Mouse (Mus musculus): ENCODE data around the gene Gm7358. TPM values are rescaled to one million over a fixed set of nuclear protein-coding genes. Genes with fewer than 3 reads are reported as not detected.
"Not testable (repeated sequence)": the region's sequence is repeated elsewhere in the genome, so short reads cannot be mapped to it uniquely, and the experiment has no call there.

Gm7358 gene
- not detected for total RNA-seq (2022)

GRCm38 (mm10) chr17:14059431-14059830 is at the start of gene Gm7358:
Gm7358 (minus strand) TSS chr17:14059531.
- not testable (repeated sequence) for DNase-seq (ENCODE audit: low spot score in 2 of 2)

- not testable (repeated sequence) for DNase-seq (ENCODE audit: low spot score in 2 of 2)
These were observed 43.7 kb upstream of the Gm7358 start for GRCm38 (mm10) chr17:14103018-14103417.

DNA sequence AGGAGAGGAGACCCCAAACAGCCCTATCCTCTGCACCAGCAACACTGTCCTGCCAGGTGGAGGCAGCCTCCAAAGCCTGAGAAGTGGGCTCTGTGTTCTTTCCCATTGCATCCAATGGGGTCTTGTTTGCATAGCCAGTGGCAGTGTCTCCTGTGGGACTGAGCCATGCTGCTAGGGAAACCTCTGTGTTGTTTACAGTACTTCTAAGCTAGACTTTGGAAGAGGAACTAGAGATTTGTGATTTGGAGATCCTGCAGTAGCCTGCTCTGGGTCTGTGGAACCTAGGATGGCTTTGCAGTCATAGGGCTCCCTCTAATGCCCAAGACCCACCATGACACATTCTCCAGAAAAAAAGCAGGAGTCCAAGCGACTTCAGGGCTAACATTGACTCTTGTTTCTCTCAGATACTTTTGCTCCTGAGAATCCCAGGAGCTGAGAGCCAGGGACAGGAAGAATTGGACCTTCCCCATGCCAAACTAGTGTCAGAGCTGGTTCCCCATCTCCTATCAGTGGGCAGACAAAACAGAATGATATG is 42.2 kb upstream of the Gm7358 start:
- DNase-seq (ENCODE audit: low spot score in 2 of 2), result peak in 1 of 2 experiments; percentile 18

GRCm38 (mm10) chr17:14099886-14100285 is 40.6 kb upstream of the Gm7358 start:
- DNase-seq (ENCODE audit: low spot score in 2 of 2), result not testable (repeated sequence)

GRCm38 (mm10) chr17:14094165-14094564 is 34.8 kb upstream of the Gm7358 start:
- not testable (repeated sequence) for DNase-seq (ENCODE audit: low spot score in 2 of 2)

DNA sequence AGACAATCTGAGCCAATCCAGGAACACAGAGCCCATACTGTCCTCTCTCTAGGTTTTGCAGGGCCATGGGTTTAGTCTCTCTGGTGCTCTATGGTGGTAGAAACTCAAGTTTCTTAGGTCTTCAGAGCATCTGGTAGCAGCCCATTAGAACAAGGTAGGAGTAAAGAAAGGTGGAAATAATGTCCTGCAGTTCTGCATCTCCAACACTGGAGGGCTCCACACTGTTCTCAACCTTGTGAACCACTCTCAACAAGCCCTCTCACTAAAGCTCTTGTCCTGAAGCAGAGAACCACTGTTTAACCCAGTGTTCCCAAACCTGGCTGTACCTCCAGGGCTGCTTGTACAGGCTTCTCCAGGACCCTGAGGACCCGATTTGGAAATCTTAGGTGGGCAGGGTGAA is 27.3 kb upstream of the Gm7358 start:
- not testable (repeated sequence) for DNase-seq (ENCODE audit: low spot score in 2 of 2)

- DNase-seq (ENCODE audit: low spot score in 2 of 2), result not testable (repeated sequence)
These were observed 17.5 kb downstream of the Gm7358 start for GRCm38 (mm10) chr17:14041880-14042279.

- DNase-seq (ENCODE audit: low spot score in 2 of 2), result not testable (repeated sequence)
These were observed 22.3 kb downstream of the Gm7358 start for GRCm38 (mm10) chr17:14037012-14037411.

GRCm38 (mm10) chr17:14036113-14036512 is 23.2 kb downstream of the Gm7358 start:
- not testable (repeated sequence) for DNase-seq (ENCODE audit: low spot score in 2 of 2)

Other genes starting within 250 kb of the Gm7358 start
- gene Gm7168, start 111.2 kb downstream of the Gm7358 start, total RNA-seq (2022), result not detected
- gene Gm7356, start 55.8 kb downstream of the Gm7358 start, total RNA-seq (2022), result not detected
- 10 to 100 TPM; 76.6 to 98.0 (median 87.1) TPM for gene Dact2, start 144.8 kb upstream of the Gm7358 start, total RNA-seq (2022)
- gene Smoc2, start 220.0 kb upstream of the Gm7358 start, total RNA-seq (2022), result 10 to 100 TPM; 11.1 to 12.6 (median 11.9) TPM

Data from left cerebral cortex, adult 8-10 months (tissue).